Mouse (Mus musculus) brown adipose tissue, adult 24 weeks (tissue): ENCODE measurements around the gene Olfr491. TPM values are rescaled to one million over a fixed set of nuclear protein-coding genes. Genes with fewer than 3 reads are reported as not detected.

Source experiments
- H3K27ac ChIP-seq: fragments of 200-500 bp; replicated peaks from 2 replicates; pipeline ENCODE4 v1.5.1; 2012; ENCODE audit warnings: low read depth, mild to moderate bottlenecking, low read length
- H3K4me1 ChIP-seq: fragments of 200-500 bp; 2 replicates; pipeline ENCODE4 v1.6.1; 2012; ENCODE audit warnings: low read length, mixed read lengths; ENCODE audit not compliant: control insufficient read depth, insufficient read depth, insufficient read length
- H3K4me3 ChIP-seq: fragments of 200-500 bp; 2 replicates; pipeline ENCODE4 v1.5.1; 2012; ENCODE audit warnings: low read depth, mild to moderate bottlenecking, low read length, moderate library complexity; ENCODE audit not compliant: insufficient read depth
- polyA plus RNA-seq: library from polyadenylated mRNA; stranded (reverse); fragments of >200 nt; gene quantifications from 2 replicates; pipeline ENCODE4 v1.2.4, GENCODE M21; 2012; ENCODE audit not compliant: missing spikeins, insufficient read depth, insufficient read length

Gene Olfr491
- not detected in 2 replicates for polyA plus RNA-seq

DNA sequence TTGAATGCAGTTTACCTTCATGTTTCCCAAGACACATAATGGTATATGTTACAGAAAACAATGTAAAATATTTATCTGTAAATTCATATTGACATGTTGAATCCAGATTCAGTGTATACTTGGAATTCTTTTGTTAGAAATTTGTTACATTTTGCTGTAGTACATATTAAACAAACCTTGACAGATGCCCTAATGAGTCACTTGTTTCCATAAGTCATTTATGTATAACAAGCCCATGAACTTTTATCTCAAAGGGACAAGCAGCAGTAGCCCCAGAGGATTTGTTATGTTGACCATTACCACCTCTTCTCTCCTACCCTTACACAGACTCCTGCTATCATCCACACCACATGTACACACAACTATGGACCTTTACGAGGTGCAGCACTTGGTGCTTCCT lies at the start of gene Olfr491:
Olfr491 (plus strand) TSS at position 301 of the 400 bp plus-strand sequence.
- Histone ChIP-seq H3K4me1 (no peaks in the 10 kb centered on the region), H3K4me3 (no peak within 1 kb of the TSS), H3K27ac (no peak within 1 kb of the TSS)

DNA sequence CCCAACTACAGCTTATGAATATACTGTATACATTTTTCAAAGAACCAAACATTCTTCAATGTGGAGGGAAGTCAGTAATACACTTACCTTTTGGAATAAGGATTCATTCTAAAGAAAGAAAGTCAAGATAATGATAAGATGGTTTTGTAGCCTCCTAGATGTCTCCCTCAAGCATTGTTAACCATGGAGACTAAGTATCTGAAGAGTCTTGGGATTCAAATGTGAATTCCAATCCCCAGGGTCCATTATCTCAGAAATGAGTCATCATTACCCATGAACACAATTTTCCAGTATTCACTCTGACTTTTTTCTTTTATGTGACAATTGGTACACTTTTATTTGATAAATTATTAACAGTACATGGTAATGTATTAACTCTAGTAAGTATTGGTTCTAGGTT lies 24.4 kb upstream of the Olfr491 start, which contains the start of gene Olfr490:
Olfr490 (minus strand) TSS at position 101 of the 400 bp plus-strand sequence.
- H3K4me1 ChIP-seq = no peaks in the 10 kb centered on the region
- H3K4me3 ChIP-seq = no peak within 1 kb of the TSS
- no peak within 1 kb of the TSS for H3K27ac ChIP-seq

DNA sequence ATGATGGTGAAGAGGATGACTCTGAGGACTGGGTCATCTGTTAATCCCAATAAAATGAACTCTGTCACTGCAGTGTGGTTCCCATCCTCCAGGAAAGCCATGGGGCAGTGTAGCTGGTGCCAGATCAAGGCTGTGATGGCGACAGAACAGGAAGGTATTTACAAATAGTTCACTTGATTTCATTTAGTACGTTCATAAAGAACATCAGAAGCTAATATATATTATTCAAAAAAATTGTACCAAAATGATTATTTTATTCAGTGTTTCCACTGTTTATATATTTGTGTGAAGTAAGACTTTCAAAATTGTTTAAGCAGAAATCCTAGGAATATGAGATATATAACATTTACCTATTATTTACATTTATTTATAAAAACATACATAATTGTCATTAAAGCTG lies 10.3 kb downstream of the Olfr491 start, which contains the start of gene Olfr492:
Olfr492 (minus strand) TSS at position 101 of the 400 bp plus-strand sequence.
- Histone ChIP-seq H3K4me1 (no peaks in the 10 kb centered on the region), H3K4me3 (no peak within 1 kb of the TSS), H3K27ac (no peak within 1 kb of the TSS)

DNA sequence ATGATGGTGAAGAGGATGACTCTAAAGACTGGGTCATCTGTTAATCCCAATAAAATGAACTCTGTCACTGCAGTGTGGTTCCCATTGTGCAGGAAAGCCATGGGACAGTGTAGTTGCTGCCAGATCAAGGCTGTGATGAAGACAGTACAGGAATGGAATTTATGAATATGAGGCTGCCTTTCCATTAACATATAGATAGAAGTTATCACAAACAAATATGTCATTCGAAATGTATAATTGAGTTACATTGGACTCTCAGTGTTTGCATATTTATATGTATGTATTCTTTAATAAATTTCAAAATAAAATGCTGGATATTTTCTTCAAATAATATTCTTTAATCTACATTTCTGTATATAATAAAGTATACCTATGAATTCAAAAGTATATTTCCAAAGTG lies 33.6 kb downstream of the Olfr491 start, which contains the start of gene Olfr493:
Olfr493 (minus strand) TSS at position 101 of the 400 bp plus-strand sequence.
- Histone ChIP-seq H3K4me1 (no peaks in the 10 kb centered on the region), H3K27ac (no peak within 1 kb of the TSS), H3K4me3 (no peak within 1 kb of the TSS)

DNA sequence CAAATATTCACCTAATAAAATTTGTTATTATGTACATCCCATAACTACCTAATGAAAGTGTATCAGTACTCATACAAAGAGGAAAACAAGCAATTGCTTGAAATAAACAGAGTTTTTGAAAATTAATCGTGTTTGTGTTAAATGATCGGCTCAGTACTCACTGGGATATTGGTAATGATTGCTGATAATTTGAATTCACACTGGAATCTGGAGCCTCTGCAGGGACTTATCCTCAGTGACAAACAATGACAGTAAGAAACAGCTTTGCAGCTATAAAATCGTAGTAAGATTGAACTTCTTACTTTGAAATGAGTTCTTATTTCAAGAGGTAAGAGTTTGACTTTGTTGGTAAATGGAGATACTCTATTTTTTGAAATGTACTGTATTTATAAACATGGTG lies 51.8 kb downstream of the Olfr491 start, which contains the start of gene Olfr494:
Olfr494 (plus strand) TSS at position 301 of the 400 bp plus-strand sequence.
- Histone ChIP-seq H3K27ac (no peak within 1 kb of the TSS), H3K4me1 (no peaks in the 10 kb centered on the region), H3K4me3 (no peak within 1 kb of the TSS)

Other genes starting within 250 kb of the Olfr491 start
- not detected in 2 replicates for gene Olfr480, start 246.1 kb upstream of the Olfr491 start, polyA plus RNA-seq
- not detected in 2 replicates for gene Olfr481, start 233.6 kb upstream of the Olfr491 start, polyA plus RNA-seq
- not detected in 2 replicates for gene Olfr482, start 215.9 kb upstream of the Olfr491 start, polyA plus RNA-seq
- not detected in 2 replicates for gene Olfr483, start 212.6 kb upstream of the Olfr491 start, polyA plus RNA-seq
- not detected in 2 replicates for gene Olfr484, start 186.0 kb upstream of the Olfr491 start, polyA plus RNA-seq
- not detected in 2 replicates for gene Olfr485, start 153.6 kb upstream of the Olfr491 start, polyA plus RNA-seq
- not detected in 2 replicates for gene Olfr486, start 140.7 kb upstream of the Olfr491 start, polyA plus RNA-seq
- not detected in 2 replicates for gene Olfr487, start 98.8 kb upstream of the Olfr491 start, polyA plus RNA-seq
- gene Olfr488, start 55.1 kb upstream of the Olfr491 start, polyA plus RNA-seq = not detected in 2 replicates
- not detected in 2 replicates for gene Olfr490, start 24.5 kb upstream of the Olfr491 start, polyA plus RNA-seq
- gene Olfr492, start 10.2 kb downstream of the Olfr491 start, polyA plus RNA-seq = not detected in 2 replicates
- not detected in 2 replicates for gene Olfr493, start 33.5 kb downstream of the Olfr491 start, polyA plus RNA-seq
- gene Olfr494, start 51.9 kb downstream of the Olfr491 start, polyA plus RNA-seq = not detected in 2 replicates
- not detected in 2 replicates for gene Olfr495, start 79.7 kb downstream of the Olfr491 start, polyA plus RNA-seq
- not detected in 2 replicates for gene Olfr497, start 107.0 kb downstream of the Olfr491 start, polyA plus RNA-seq
- gene Olfr498, start 151.9 kb downstream of the Olfr491 start, polyA plus RNA-seq = not detected in 2 replicates
- not detected in 2 replicates for gene Olfr502, start 211.6 kb downstream of the Olfr491 start, polyA plus RNA-seq
- not detected in 2 replicates for gene Olfr503, start 231.1 kb downstream of the Olfr491 start, polyA plus RNA-seq